Mouse (Mus musculus) lung, postnatal 0 days (tissue): ENCODE data around the gene Alg2. TPM values are rescaled to one million over a fixed set of nuclear protein-coding genes. Genes with fewer than 3 reads are reported as not detected.

Experiments
- ATAC-seq: fragments of 200-750 bp; cut with Nextera tagmentation; 2 replicates; pipeline ENCODE4 v1.8.0; 2017; ENCODE audit warnings: moderate library complexity
- DNase-seq: peaks from one replicate; pipeline ENCODE4 v3.0.0-alpha.2; 2016; ENCODE audit warnings: low spot score
- H3K27ac ChIP-seq: fragments of 300-500 bp; sonication (generic); 2 replicates; pipeline ENCODE4 v1.5.1; 2014; ENCODE audit warnings: antibody characterized with exemption, mild to moderate bottlenecking, low read length, mixed read lengths
- H3K27me3 ChIP-seq: fragments of 300-500 bp; sonication (generic); replicated peaks from 2 replicates; pipeline ENCODE4 v1.6.1; 2014; ENCODE audit warnings: low read length, mixed read lengths; ENCODE audit not compliant: insufficient read depth
- H3K36me3 ChIP-seq: fragments of 300-500 bp; sonication (generic); 2 replicates; pipeline ENCODE4 v1.6.1; 2014; ENCODE audit warnings: low read length, mixed read lengths; ENCODE audit not compliant: insufficient read depth
- H3K4me1 ChIP-seq: fragments of 300-500 bp; sonication (generic); 2 replicates; pipeline ENCODE4 v1.6.1; 2014; ENCODE audit warnings: antibody characterized with exemption, low read depth, low read length, mixed read lengths; ENCODE audit not compliant: insufficient read depth
- H3K4me2 ChIP-seq: fragments of 300-500 bp; sonication (generic); replicated peaks from 2 replicates; pipeline ENCODE4 v1.6.1; 2014; ENCODE audit warnings: low read depth, mild to moderate bottlenecking, low read length, moderate library complexity, mixed read lengths
- H3K4me3 ChIP-seq: fragments of 300-500 bp; sonication (generic); 2 replicates; pipeline ENCODE4 v1.5.1; 2014; ENCODE audit warnings: low read depth, low read length
- H3K9ac ChIP-seq: fragments of 300-500 bp; sonication (generic); replicated peaks from 2 replicates; pipeline ENCODE4 v1.6.1; 2014; ENCODE audit warnings: low read depth, mild to moderate bottlenecking
- H3K9me3 ChIP-seq: fragments of 300-500 bp; sonication (generic); 2 replicates; pipeline ENCODE4 v1.6.1; 2016; ENCODE audit warnings: low read length, mixed read lengths
- CTCF ChIP-seq: IDR thresholded peaks from 2 replicates; pipeline ENCODE4 v1.5.1; 2016; ENCODE audit warnings: antibody characterized with exemption, mild to moderate bottlenecking
- EP300 ChIP-seq: IDR thresholded peaks from 2 replicates; pipeline ENCODE4 v1.6.1; 2016; ENCODE audit warnings: antibody characterized with exemption, mild to moderate bottlenecking, control low read depth
- WGBS: fragments of 180-500 bp; shearing (Covaris S2); extraction: QIAGEN DNeasy Blood & Tissue Kit; methylation state at CpG from one replicate; pipeline ENCODE4 v1.1.7; 2014; 5-methylcytosine and 5-hydroxymethylcytosine counted together
- polyA plus RNA-seq: library from polyadenylated mRNA; unstranded; fragments of >200 nt; fragmentation: Nextera tagmentation; extraction: Ambion mirVana; gene quantifications from 2 replicates; pipeline ENCODE4 v1.2.1, GENCODE M21; 2015

Alg2 gene
- polyA plus RNA-seq, 1 experiment from 2014 or later = 21.2 TPM

DNA sequence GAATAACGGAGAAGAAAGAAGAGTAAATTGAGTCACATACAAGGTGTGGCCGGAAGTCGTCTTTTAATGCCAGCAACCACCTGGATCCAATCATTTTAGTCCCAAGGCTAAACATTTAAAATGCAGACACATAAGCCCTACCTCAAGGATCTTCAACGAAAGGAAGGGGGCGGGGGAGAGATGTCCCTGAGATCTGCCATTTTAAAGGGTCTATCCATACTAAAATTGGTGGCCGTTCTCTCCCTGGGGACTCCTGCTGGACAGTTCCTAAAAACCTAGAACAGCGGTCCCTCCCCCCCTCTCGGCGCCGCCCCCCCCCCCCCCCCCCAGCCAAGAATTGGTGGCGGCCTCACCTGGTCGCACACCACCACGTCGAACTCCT is 556 bp downstream of the Alg2 start:
- Histone ChIP-seq H3K27me3 (no peaks in the 10 kb centered on the region), H3K9me3 (no peaks in the 10 kb centered on the region), H3K9ac (peak overlapping the region; percentile 62), H3K27ac (peak overlapping the region; percentile 83), H3K36me3 (peaks cover 26% of the 10 kb centered on the region), H3K4me2 (peak overlapping the region; percentile 63), H3K4me1 (peaks cover 3% of the 10 kb centered on the region; the same call in 1 of the 2 replicates), H3K4me3 (peak overlapping the region; percentile 79)
- TF ChIP-seq EP300 = no peak
- TF ChIP-seq CTCF = peak; percentile 39
- ATAC-seq = no peak
- DNase-seq = peak; percentile 57
- 0% methylated on average over 8 of the region's 14 CpGs for WGBS

DNA sequence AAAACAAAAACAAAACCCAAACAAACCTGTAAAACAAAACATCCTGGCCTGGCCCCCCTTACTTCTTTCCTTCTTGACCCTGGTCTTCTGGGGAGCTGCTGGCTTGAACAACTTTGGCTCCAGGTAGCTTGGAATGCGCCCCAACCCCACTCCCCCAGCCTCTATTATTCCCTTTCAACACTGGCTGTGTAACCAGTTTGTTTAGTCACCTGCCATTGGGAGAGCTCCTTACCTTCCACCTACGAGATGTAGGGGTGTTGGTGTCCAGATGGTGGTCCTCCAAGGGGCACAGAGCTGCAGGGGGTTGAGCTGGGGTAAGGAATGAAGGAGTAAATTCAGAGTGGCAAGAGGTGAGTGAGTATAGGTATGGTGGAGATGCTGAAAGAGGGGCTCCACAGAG is 6.9 kb downstream of the Alg2 start:
- WGBS = 74% methylated on average over 2 of the region's 2 CpGs
- H3K4me3 ChIP-seq = no peak overlapping the region
- no peaks in the 10 kb centered on the region for H3K9me3 ChIP-seq
- no peak overlapping the region for H3K9ac ChIP-seq
- DNase-seq (no peak), ATAC-seq (no peak)
- H3K27me3 ChIP-seq = no peaks in the 10 kb centered on the region
- peaks cover 22% of the 10 kb centered on the region for H3K36me3 ChIP-seq
- no peak overlapping the region for H3K4me2 ChIP-seq
- no peak overlapping the region for H3K27ac ChIP-seq
- H3K4me1 ChIP-seq = no peaks in the 10 kb centered on the region
- no peak for TF ChIP-seq CTCF
- no peak for TF ChIP-seq EP300

DNA sequence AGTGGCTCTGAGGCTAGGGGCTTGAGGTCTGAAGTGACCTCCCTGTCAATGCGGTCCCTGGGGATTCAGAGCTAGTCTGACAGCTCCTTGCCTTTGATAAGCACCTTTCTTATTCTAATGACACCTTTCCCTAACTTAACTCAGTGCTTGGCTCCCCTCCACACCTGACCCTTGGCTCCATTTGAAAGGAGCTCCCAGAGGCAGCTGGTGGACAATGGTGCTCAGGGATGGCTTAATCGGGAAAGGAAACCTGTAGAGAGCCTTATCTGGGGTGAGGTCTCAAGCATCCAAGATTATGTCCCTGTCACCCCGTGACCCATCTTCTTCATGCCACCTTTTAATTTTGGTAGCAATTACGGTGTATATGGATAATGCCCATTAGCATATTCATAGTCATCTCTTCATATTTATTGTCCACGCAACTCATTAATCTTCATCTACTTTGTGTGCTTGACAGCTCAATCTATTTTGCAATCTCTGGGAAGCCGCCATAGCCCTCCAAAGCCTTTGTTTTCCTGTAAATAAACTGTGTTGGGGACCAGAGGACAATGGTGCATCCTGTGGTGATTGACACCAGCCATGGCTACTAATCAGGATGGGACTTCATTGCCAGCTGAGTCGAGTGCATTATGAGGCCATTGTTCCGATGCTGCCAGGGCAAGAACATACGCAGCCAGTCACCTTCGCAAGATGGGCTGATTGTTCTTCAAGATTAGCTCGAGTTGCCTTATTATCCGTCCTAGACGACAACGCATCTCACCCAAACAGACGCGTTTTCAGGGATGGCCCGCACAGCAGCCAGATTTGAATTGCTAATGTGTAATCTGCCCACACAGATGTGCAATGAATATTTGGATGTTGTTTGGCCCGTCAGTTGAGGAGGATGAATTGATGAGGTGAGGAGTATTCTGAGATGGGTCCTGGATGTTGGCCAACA is 24.3 kb downstream of the Alg2 start:
- ATAC-seq = no peak

DNA sequence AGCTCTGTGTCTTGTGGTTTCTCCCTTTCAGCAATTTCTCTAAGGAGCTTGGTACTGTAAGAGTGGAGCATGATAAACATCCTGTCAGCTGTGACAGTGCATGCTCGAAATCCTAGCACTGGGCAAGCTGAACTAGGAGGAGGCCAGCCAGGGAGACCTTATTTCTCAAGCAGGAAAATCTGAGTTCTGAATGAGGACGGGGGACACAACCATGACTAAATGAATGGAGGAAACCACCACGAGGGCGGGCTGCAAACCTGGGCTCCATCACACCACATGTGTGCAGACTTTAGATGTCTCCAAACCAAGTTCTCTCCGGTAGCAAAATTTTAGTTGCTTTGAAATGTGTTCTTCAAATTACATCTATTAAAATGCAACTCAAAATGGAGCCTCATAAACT is 25.0 kb downstream of the Alg2 start:
- ATAC-seq = no peak
- H3K9me3 ChIP-seq = no peaks in the 10 kb centered on the region
- no peak for TF ChIP-seq EP300
- H3K4me2 ChIP-seq = no peak overlapping the region
- no peak for DNase-seq
- no peaks in the 10 kb centered on the region for H3K27me3 ChIP-seq
- no peak overlapping the region for H3K27ac ChIP-seq
- H3K4me1 ChIP-seq = no peaks in the 10 kb centered on the region
- WGBS = 45% methylated on average over 5 of the region's 5 CpGs
- no peaks in the 10 kb centered on the region for H3K36me3 ChIP-seq
- H3K9ac ChIP-seq = no peak overlapping the region
- H3K4me3 ChIP-seq = no peak overlapping the region

More for the DNA sequence above, 24.3 kb downstream of the Alg2 start:
- no peak overlapping the region for H3K4me2 ChIP-seq
- H3K27ac ChIP-seq = no peak overlapping the region
- H3K9ac ChIP-seq = no peak overlapping the region
- H3K9me3 ChIP-seq = no peaks in the 10 kb centered on the region
- H3K36me3 ChIP-seq = no peaks in the 10 kb centered on the region
- H3K4me3 ChIP-seq = no peak overlapping the region
- H3K4me1 ChIP-seq = no peaks in the 10 kb centered on the region
- no peaks in the 10 kb centered on the region for H3K27me3 ChIP-seq
- DNase-seq = no peak
- 30% methylated on average over 18 of the region's 18 CpGs for WGBS
- TF ChIP-seq EP300 (no peak), CTCF (no peak)

DNA sequence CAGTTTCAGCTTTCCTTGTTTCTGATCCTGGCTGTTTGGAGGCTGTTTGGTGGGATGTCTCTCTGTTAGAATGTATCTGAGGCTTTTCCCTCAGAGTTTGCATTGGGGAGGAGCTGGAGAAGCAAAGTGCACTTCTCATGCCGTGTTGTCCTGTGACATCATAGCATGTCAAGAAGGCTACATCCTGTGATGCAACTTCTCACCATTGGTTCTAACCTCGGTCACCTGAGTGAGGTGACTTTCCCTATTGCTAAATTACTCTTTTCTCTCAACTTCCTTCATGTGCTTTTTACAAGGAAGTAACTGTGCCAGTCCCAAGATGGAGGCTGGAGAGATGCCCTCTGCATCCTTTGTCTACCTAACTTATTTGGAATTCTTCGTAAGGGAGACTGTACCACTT is 25.6 kb downstream of the Alg2 start:
- Histone ChIP-seq H3K27me3 (no peaks in the 10 kb centered on the region), H3K4me3 (no peak overlapping the region), H3K4me1 (no peaks in the 10 kb centered on the region), H3K4me2 (no peak overlapping the region), H3K36me3 (no peaks in the 10 kb centered on the region), H3K9me3 (no peaks in the 10 kb centered on the region), H3K27ac (no peak overlapping the region), H3K9ac (no peak overlapping the region)
- DNase-seq = no peak
- no peak for ATAC-seq
- TF ChIP-seq EP300 = no peak
- TF ChIP-seq CTCF = no peak
- WGBS = 71% methylated on average over 3 of the region's 3 CpGs

DNA sequence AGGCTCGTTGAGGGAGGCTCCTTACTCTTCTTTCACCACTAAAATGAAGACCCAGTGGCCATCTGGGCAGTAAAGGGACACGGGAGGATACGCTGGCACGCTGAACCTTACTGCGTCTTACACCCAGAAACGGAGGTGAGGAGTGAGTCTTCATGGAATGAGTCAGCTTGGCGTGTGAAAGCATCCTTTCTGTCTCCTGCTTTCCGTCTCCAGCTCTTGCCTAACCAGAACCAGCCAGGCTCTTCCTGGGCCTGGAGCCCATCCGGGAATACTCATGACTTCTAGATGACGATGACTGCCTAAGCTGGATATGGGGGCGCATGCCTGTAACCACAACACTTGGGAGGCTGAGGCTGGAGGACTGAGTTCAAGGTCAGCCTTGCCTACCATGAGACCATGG is 33.2 kb downstream of the Alg2 start:
- no peak overlapping the region for H3K4me2 ChIP-seq
- 85% methylated on average over 11 of the region's 11 CpGs for WGBS
- no peak for DNase-seq

More for the DNA sequence above, 33.2 kb downstream of the Alg2 start:
- no peaks in the 10 kb centered on the region for H3K9me3 ChIP-seq
- no peaks in the 10 kb centered on the region for H3K27me3 ChIP-seq
- H3K4me1 ChIP-seq = 0 out of 2 replicates have a peak, but pooled peaks cover 3% of the 10 kb centered on the region
- no peak for TF ChIP-seq CTCF
- no peak for TF ChIP-seq EP300
- H3K9ac ChIP-seq = no peak overlapping the region
- H3K4me3 ChIP-seq = no peak overlapping the region
- H3K36me3 ChIP-seq = no peaks in the 10 kb centered on the region
- no peak overlapping the region for H3K27ac ChIP-seq
- no peak for ATAC-seq
